Comparison of ENCODE assay signal across 15 mouse cellular contexts in genomic region chr14:27727541-27727940, GRCm38 (mm10).
"Had no signal": no experiment of that assay in that cellular context is flagged by ENCODE, and none has a peak within 500 bp of the region (broad histone marks: within the 10 kb centered on the region; RNA-seq: fewer than 3 reads in every experiment).

No protein-coding gene starts in this region.

- H3K27me3 ChIP-seq: neural tube, embryonic 15.5 days; stomach, embryonic 15.5 days had no signal

- H3K27ac ChIP-seq: neural tube, embryonic 15.5 days; stomach, embryonic 15.5 days; stomach, postnatal 0 days had no signal

- H3K4me2 ChIP-seq: neural tube, embryonic 15.5 days; stomach, embryonic 15.5 days had no signal

- DNase-seq: retina, postnatal 1 day; right cerebral cortex, adult 18-20 months; right cerebral cortex, postnatal 14 days; right cerebral cortex, postnatal 25 days; right cerebral cortex, postnatal 4 days; spleen, adult 18-20 months; thymus, adult 18-20 months; thymus, adult 2 months; thymus, postnatal 14 days; thymus, postnatal 25 days; thymus, postnatal 36 days; thymus, postnatal 4 days had no signal

- H3K4me3 ChIP-seq: neural tube, embryonic 15.5 days; stomach, embryonic 15.5 days had no signal

- H3K4me1 ChIP-seq: neural tube, embryonic 15.5 days; stomach, embryonic 15.5 days had no signal

- H3K36me3 ChIP-seq: neural tube, embryonic 15.5 days; stomach, embryonic 15.5 days had no signal

- H3K9me3 ChIP-seq: neural tube, embryonic 15.5 days; stomach, embryonic 15.5 days had no signal

- H3K9ac ChIP-seq: neural tube, embryonic 15.5 days; stomach, embryonic 15.5 days had no signal
